Mouse (Mus musculus): ENCODE results near the gene Prkcz.
"Not testable (repeated sequence)": the region's sequence is repeated elsewhere in the genome, so short reads cannot be mapped to it uniquely, and the experiment has no call there.

The Prkcz gene

DNA sequence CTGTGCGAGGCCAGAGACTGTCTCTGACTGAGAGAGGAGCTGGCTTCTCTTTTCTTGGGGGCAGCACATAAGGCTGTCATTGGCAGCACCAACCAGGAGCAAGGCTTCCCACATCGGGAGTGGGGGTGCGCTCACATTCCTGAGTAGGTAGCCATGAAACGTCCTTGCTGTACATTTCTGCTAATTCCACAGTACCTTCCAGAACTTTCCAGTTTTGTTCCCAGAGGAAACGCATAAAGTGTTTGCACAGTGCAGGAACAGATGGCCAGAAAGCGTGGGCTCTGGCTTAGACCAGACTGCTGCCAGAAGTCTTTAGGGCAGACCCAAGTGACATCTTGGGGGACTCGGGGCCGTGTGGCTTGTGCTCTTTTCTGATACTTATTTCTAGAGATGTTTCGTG lies 77.6 kb downstream of the Prkcz start:
- DNase-seq (ENCODE audit: low read depth in 1 of 2, low spot score in 2 of 2), result no peak

DNA sequence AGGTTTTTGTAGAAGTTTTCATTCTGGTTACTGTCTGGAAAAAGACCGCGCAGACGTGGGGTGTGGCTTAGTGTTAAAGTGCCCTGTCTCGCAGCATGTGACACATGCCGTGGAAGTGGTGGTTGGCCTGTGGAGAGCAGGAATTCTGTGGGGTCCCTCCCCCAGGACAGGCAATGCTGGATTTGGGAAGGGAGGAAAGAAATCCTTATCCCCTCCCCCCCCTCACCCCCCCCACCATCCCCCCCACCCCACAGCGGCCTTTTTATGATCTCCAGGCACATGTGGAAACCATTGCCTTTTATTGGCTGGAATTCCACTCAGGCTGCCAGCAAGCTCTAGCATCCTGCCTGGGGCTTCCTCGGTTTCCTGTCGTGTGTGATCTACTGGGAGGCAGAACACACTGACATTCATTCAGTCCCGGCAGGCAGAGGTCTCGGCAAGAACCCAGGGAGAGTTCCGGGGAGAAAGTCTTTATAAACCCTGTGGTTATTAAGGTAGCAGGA lies 78.1 kb downstream of the Prkcz start:
- no peak for DNase-seq (ENCODE audit: low read depth in 1 of 2, low spot score in 2 of 2)

DNA sequence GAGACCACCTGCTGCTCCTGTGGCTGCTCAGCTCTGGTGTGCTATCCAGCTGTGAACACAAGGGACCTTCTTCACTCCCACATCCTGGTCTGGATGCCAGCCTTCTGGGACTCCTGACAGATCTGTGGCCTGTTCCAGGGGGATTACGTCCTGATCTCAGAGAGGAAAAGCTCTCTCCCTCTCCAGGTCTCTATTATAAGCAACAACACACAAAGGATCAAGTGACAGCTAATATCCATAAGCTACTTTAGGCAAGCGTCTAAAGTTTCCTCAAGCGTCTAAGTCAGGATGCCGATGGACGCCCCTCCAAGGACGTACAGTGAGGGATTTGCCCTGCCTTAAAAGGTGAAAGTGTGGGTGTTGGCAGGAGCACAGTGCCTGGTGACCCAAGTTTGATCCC lies 78.9 kb downstream of the Prkcz start:
- DNase-seq (ENCODE audit: low read depth in 1 of 2, low spot score in 2 of 2), result no peak

DNA sequence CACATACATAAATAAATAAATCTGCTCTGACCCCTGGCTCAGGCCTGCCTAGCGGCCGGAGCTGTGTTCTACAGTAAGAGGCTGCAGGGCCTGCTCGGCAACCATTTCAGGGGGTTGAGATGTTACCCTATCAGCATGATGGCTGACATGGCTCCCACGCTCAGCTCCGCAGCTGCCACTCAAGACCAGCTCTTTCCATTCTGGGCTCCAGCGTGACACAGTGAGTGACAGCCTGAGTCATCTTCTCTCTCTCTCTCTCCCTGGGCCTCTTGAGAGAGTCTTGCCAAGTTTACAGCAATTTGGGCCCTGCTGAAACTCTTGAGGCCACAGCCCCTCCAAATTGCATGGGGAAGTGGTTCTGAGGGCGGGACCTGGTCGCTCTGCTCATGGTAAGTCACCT lies 79.5 kb downstream of the Prkcz start:
- DNase-seq (ENCODE audit: low read depth in 1 of 2, low spot score in 2 of 2), result no peak

DNA sequence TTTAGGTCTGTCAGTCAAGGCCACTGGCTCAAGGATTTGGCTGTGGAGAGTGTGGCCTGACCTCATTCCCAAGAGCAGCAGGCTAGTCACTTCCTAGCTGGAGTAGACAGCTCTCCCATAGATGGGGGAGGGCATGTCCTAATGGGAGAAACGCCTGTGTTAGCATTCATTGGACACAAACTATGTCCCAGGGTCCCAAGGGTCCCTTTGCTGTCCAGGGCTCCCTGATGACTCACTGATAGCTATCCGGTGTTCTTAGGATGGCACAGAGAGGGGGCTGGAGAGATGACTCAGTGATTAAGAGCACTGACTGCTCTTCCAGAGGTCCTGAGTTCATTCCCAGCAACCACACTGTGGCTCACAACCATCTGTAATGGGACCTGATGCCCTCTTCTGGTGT lies 79.9 kb downstream of the Prkcz start:
- DNase-seq (ENCODE audit: low read depth in 1 of 2, low spot score in 2 of 2), result no peak

DNA sequence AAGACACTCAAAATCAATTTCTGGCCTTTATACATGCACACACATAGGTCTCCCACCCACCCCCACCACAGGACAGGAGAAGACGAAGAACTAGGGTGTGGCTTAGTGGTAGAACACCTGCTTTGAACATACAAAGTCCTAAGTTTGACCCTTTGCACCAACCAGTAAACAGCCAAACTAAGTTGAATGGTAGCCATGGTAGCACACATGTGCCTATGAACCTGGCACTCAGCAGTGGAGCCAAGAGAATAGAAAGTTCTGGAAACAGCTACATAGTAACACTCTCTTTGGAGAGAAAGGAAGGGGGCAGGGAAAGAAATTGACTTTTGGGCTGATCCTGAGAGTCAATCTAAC lies 80.4 kb downstream of the Prkcz start:
- DNase-seq (ENCODE audit: low read depth in 1 of 2, low spot score in 2 of 2), result no peak

DNA sequence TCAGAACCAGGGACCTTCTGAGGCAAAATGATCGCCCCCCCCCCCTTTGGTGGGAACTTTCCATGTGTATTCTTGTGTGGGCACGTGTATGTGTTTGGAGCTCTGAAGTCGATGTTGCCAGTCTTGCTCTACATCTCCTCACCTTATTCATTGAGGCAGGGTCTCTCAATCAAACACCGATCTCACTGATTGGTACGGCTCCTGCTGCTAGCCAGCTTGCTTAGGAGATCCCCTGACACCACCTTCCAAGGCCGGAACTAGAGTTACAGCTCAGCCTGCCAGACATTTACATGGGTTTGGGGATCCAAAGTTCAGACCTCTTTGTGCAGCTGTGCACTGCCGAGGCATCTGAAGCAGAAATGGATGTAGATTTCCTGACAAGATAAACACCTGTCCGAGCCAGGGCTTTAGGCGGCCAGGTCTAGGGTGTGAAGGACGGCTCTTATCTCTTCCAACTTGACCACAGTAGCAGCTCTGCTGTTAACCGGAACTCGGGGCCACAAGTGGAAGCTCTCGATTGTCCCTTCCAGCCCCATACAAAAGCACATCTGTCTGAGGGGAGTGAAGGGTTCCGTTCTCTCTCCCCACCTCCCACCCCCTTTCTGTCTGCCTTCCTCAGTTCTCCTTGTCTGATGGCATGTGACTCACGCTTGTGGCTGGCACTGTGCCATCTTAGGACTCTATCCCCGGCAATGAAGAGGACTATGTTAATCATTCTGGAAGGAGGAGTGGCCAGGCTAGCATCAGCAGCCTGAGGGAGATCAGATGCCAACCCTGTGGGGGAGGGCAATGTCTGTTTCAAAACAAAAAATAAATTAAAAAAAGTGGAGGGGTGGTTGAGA lies 81.0 kb downstream of the Prkcz start:
- DNase-seq (ENCODE audit: low read depth in 1 of 2, low spot score in 2 of 2), result no peak

DNA sequence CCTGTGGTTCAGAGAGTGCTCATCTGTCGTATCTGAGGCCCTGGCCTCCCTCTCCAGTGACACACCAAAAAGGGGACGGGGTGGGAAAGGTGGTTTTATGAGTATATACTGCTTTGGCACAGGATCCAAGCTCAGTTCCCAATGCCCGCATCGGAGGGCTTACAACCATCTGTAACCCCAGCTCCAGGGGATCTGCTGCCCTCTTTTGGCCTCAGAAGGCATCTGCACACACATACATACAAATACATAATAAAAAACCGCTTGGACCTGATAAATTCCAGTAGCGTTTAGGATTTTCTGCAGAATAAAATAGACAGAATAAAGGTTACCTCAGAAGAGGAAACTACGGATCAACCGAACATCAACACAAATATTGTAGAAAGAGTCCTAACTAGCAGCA lies 82.1 kb downstream of the Prkcz start:
- no peak for DNase-seq (ENCODE audit: low read depth in 1 of 2, low spot score in 2 of 2)

DNA sequence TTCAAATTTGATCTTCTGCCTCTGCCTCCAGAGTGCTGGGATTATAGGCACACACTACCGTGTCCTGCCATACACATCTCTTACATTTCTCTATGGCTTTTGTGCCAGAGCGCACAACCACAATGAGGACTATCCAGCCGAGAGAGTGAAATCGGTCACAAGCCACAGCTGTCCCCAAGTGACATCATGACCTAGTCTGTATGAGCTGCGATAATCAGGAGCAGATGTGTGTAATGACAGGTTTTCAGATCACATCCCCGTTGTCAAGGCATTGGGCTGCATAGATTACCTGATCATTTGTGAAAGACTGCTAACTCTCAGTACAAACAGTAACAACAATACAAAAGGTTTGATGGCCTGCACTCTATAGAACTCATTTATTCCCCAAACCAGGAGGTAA lies 83.2 kb downstream of the Prkcz start:
- no peak for DNase-seq (ENCODE audit: low read depth in 1 of 2, low spot score in 2 of 2)

DNA sequence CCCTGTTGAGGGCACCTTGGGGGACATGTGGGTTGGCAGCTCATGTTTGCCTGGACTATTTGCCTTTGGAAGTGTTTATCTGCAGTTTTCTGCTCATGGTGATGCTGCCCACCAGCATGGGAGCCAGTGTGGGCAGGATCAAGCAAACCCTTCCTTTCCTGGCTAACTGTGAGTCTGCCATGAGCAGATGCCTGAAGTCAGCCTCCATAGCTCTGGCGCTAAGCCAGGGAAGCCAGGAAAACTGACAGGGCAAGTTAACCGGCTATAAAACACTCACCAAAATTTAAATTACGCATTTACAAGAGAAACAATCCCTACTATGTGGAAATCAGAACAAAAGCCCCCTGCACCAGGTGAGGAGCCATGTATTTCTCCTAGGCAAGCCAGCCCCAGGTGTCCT lies 86.3 kb downstream of the Prkcz start:
- DNase-seq (ENCODE audit: low read depth in 1 of 2, low spot score in 2 of 2), result no peak

DNA sequence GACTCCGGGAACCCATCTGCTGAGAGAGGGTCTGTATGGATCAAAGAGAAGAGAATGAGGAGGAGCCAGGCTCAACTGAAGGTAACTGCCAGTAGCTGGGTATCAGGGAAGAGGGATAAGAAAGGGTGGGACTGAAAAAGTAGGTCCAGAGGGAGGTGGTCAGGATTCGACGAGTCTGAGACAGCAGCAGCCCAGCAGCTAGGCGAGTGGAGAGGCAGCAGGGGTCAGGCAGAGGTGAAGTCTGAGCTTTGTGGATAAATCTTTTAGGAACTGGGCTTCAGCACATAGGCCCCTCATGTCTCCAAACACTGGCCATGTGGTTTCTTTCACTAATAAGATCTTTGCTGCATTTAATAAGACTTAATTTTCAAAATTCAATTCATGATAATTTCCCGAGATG lies 86.7 kb downstream of the Prkcz start:
- DNase-seq (ENCODE audit: low read depth in 1 of 2, low spot score in 2 of 2), result no peak

DNA sequence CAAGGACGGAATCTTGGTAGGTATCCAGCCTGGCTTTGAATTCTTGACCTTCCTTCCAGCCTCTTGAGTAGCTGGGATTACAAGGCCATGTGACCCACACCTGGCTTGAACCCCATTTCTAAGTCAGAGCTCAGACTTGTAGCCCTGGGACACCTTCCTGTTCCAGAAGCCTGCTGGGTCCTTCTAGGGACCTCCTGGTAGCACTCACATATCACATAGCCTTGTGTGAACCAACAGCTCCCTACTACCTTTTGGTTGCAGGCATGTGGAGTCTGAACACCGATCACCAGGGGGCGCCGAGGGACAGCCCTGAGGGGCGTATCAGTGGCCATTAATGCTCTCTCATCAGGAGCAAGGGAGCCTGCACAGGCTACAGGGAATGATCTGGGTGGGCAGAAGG lies 92.8 kb downstream of the Prkcz start:
- no peak for DNase-seq (ENCODE audit: low read depth in 1 of 2, low spot score in 2 of 2)

DNA sequence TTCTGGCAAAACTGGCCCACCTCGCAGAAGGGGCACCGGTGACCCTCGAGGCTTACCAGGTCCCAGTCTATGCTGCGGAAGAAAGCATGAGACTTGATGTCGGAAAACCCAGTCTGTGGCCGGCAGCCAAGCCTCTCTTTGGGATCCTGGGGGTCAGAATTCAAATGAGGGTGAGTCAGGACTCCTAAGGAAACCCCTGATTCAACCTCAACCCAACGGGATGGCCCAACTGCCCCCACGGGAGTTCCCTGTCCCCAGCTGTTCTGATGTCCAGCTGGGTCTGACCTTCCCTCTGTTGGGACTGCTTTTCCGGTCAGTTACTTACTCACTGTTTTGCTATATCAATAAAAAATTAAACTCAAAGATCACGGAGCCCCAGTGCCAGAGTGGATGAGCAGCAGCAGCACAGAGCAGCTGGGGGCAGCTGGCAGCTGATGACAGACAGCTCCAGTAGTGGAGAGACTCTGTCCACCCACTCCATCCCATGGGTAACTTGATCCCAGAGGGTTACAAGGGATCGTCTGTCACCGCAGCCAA lies 93.5 kb downstream of the Prkcz start:
- no peak for DNase-seq (ENCODE audit: low read depth in 1 of 2, low spot score in 2 of 2)

DNA sequence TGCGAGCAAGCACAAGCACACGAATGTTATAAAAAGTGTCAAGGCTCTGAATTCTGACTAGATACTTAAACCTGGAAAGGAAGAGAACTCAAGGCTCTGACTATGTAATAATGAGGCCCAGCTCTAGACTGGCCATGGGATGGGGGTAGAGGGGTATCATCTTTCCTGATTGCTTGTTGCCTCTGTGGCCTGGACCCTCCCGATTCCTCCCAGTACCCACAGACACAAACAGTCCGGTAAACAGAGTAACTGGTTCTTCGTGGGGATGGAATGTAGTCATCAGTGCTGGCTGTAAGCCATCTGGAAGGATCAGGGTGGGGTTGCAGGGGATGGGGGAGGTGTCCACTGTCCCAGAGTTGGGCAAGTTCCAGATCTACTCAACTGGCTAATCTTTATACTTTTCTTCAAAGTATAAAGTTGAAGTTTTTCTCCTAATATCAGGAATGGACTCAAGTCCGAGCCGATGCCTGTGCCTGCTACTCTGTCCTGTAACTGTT lies 94.1 kb downstream of the Prkcz start:
- no peak for DNase-seq (ENCODE audit: low read depth in 1 of 2, low spot score in 2 of 2)

DNA sequence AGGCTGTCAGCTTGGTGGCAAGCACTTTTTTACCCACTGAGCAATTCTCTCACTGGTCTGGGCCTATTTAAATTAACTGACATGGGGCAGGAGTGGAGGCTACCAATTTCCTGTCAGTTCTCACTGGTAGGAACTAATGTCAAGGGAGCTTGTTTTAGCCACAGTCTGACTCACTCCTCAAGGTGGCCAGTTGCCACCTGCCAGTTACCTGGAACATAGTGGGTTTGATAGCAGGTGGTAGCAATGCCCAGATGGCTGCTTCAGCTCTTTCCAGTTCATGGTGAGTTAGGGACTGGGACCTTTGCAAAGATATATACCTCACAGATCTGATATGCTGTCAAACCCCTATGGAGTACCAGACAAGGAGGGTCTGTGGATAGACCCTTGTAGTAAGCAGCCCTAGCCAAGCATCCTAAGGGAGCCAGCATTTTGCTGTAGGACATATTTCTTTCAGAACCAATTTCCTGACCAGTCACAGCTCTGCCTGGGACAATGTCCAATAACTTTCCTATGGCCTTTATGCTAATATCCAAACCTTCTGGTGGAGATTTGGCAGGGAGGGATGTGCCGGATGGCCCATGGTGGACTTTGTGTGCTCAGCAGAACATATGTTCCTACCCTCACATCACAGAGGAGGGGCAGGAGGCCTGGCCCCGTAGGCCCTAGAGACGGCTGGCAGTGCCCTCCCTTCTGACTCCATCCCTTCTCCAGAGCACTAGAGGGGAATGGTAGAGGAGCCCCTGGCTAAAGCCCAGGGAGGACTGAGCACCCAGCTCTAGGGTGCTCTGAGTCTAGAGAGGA lies 96.4 kb downstream of the Prkcz start:
- no peak for DNase-seq (ENCODE audit: low read depth in 1 of 2, low spot score in 2 of 2)

DNA sequence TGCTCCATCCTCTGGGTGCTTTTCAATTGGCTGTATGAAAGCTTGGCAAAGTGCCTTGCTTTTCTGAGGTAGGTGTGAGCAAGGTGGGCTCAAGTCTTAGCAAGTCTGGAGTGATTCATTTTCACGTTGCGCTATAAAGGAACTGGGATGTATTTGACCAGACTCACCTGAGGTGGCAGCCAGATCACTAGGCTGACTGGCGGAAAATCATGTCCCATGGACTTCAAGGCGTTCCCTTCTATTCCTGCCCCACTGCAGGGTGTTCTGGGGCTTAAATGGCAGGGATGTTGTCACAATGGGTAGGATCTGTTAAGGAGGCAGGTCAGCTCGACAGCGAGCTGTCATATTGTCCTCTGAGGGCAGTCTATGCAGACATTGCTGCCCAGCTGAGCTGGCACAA lies 108.9 kb downstream of the Prkcz start:
- DNase-seq (ENCODE audit: low read depth in 1 of 2, low spot score in 2 of 2), result no peak

DNA sequence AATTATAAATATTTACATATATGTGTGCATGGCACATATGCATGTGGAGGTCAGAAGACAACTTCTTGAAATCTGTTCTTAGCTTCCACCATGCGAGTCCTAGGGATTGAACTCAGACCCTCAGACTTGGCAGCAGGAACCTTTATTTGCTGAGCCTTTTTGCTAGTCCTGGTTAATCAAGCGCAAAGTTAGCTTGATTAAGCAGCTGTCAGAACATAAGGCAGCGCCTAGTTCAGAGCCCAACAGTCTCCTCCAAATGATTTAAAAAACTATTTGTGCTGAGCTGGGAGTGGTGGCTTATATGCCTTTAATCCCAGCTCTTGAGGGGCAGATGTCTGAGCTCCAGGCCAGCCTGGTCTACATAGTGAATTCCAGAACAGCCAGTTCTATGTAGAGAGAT lies 110.0 kb downstream of the Prkcz start:
- DNase-seq (ENCODE audit: low read depth in 1 of 2, low spot score in 2 of 2), result no peak

DNA sequence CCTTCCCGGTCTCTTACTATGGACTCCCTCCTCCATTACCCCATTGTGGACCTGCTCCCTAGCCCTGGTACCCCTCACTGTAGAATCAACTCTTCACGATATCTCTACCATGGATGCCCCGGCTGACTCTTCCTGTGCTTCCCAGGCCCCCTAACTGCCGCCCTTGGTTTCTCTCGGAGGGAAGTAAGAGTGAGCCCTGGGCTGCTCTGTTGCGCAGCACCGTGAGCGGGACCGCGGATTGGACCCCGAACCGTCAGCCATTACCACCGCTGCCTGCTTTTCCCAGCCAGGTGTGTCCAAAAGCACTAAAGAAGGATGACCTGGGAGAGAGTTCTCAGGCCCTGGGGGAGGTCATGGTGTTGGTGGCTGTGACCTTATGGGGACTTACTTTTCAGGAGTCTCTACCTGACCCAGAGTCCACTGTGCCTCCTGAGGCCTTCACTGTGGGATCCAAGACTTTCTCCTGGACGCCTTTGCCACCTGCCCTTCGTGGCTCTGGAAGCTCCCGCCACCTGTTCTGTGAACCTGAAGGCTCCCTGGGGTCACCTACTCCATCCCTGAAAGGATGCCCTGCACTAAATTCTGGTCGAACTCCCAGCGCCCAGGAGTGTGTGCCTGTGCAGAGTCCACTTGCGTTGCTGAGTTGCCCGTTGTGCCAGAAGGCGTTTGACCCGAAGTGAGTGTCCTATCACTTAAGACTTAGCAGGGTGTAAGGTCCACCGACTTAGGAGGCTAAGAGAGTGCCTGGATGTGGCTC lies 110.6 kb downstream of the Prkcz start:
- peak in 1 of 2 experiments; percentile 9 for DNase-seq (ENCODE audit: low read depth in 1 of 2, low spot score in 2 of 2)

DNA sequence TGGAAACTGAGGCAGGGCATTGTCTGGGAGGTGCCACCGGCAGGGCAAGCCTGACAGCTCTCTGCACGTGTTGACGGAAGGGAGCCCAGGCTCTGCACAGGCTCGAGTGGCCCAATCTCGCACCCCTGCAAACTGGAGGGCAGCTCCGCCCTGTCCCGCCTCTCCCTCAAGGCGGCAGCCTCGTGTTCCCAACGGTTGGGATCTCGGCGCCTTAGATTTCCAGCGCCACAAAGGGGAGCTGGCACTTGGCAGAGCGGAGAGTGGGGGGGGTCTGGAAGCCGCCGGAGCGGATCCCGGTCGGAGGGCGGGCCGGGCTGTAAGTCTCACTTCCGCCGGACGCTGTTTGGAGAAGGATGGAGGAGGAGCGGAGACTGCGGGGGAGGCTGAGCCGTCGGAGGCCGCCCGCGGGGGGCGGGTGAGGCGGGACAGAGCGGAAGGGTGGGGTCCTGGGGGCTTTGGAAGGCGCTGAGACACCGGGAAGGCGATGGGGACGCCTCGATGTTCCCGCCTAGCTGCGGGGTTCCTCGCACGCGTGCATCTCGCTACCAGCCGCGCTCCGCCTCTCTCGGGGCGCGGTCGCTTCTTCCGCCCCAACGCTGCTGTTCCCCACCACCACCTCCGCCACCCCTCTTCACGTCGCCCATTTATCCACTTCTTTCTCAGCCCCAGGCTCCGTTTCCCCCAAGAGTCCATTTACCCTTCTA lies 111.4 kb downstream of the Prkcz start, which contains the start of gene Faap20:
Gene Faap20, plus strand, starts transcription at position 155 of the 704 bp plus-strand sequence.
- DNase-seq (ENCODE audit: low read depth in 1 of 2, low spot score in 2 of 2), result peak; percentile 53 to 63

DNA sequence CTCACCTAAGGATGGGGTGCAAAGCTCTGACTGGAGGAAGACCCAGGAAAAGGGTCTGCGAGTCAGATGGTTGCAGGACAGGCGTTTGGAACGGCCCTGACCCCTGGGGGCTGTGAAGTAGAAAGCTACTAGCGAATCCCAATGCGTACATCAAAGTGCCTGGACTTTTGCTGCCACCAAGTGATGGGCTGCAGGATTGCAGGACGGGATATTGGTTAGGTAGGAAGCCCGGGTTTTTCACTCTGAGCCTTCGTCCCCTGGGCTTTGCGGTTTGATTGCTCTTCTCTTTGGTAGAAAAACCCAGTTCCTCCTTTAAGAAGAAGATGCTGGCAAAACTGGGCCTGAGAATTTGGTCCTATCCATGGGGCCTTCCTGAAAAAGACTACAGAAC lies 111.9 kb downstream of the Prkcz start:
- DNase-seq (ENCODE audit: low read depth in 1 of 2, low spot score in 2 of 2), result peak; percentile 77 to 85

DNA sequence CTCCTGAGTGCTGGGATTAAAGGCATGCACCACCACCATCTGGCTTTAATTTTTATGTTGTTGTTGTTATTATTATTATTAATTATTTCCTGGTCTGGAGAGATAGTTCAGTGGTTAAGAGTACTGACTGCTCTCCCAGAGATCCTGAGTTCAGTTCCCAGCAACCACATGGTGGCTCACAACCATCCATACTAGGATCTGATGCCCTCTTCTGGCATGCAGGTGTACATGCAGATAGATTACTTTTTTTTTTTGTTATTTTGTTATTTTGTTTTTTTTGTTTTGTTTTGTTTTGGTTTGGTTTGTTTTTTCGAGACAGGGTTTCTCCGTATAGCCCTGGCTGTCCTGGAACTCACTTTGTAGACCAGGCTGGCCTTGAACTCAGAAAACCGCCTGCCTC lies 113.1 kb downstream of the Prkcz start:
- DNase-seq (ENCODE audit: low read depth in 1 of 2, low spot score in 2 of 2), result not testable (repeated sequence)

Measured in monocyte, adult 2 months (primary cell).